Mouse (Mus musculus) liver, adult 2 months (tissue): ENCODE data around the gene Slc5a4a. TPM values are rescaled to one million over a fixed set of nuclear protein-coding genes. Genes with fewer than 3 reads are reported as not detected.
A peak's percentile ranks its signal among the peaks of the same experiment; 100 is the strongest.

Experiments used
- DNase-seq: peaks from one replicate; pipeline ENCODE4 v3.0.0-alpha.2; 2011; ENCODE audit warnings: low read depth, low spot score; ENCODE audit errors: extremely low read depth
- H3K27ac ChIP-seq: fragments of 200-500 bp; replicated peaks from 2 replicates; pipeline ENCODE4 v1.5.1; 2012; ENCODE audit warnings: low read depth, mild to moderate bottlenecking, control low read depth, inconsistent platforms, low read length; ENCODE audit not compliant: insufficient read depth
- H3K27me3 ChIP-seq: fragments of 200-500 bp; 2 replicates; pipeline ENCODE4 v1.6.1; 2012; ENCODE audit warnings: mild to moderate bottlenecking, moderate library complexity, low read length, inconsistent platforms; ENCODE audit not compliant: control insufficient read depth, insufficient read depth
- H3K36me3 ChIP-seq: fragments of 200-500 bp; 2 replicates; pipeline ENCODE4 v1.6.1; 2012; ENCODE audit warnings: low read length, inconsistent platforms; ENCODE audit not compliant: control insufficient read depth, insufficient read depth
- H3K4me1 ChIP-seq: fragments of 200-500 bp; 2 replicates; pipeline ENCODE4 v1.6.1; 2011; ENCODE audit warnings: low read length; ENCODE audit not compliant: control insufficient read depth, insufficient read depth
- H3K4me3 ChIP-seq: fragments of 200-500 bp; 2 replicates; pipeline ENCODE4 v1.5.1; 2011; ENCODE audit warnings: low read depth, mild to moderate bottlenecking, control low read depth, low read length, moderate library complexity; ENCODE audit not compliant: insufficient read depth
- H3K79me2 ChIP-seq: fragments of 200-500 bp; 2 replicates; pipeline ENCODE4 v1.6.1; 2012; ENCODE audit warnings: inconsistent platforms, mild to moderate bottlenecking, low read length, moderate library complexity; ENCODE audit not compliant: control insufficient read depth, insufficient read depth
- H3K9ac ChIP-seq: fragments of 200-500 bp; 2 replicates; pipeline ENCODE4 v1.6.1; 2012; ENCODE audit warnings: low read depth, mild to moderate bottlenecking, control low read depth, inconsistent platforms, low read length
- CTCF ChIP-seq: fragments of 200-500 bp; IDR thresholded peaks from 2 replicates; pipeline ENCODE4 v1.5.1; 2011; ENCODE audit warnings: low read depth, low read length, control low read depth
- POLR2A ChIP-seq: fragments of 200-500 bp; IDR thresholded peaks from 2 replicates; pipeline ENCODE4 v1.6.1; 2011; ENCODE audit warnings: low read length, control low read depth; ENCODE audit not compliant: insufficient read depth; ENCODE audit errors: extremely low read depth
- WGBS: fragments of 180-500 bp; shearing (Covaris S2); methylation state at CpG from one replicate; pipeline ENCODE4 v1.1.7; 2018; 5-methylcytosine and 5-hydroxymethylcytosine counted together
- polyA plus RNA-seq: library from polyadenylated mRNA; depleted of rRNA; stranded (reverse); fragments of >200 nt; gene quantifications from 2 replicates; pipeline ENCODE4 v1.2.3, GENCODE M21; 2012
- total RNA-seq: library from RNA; depleted of rRNA; stranded (reverse); fragments of >200 nt; gene quantifications from 2 replicates; pipeline ENCODE4 v1.2.3, GENCODE M21; 2014

Gene Slc5a4a
- total and polyA plus RNA-seq, 2 experiments: not detected

DNA sequence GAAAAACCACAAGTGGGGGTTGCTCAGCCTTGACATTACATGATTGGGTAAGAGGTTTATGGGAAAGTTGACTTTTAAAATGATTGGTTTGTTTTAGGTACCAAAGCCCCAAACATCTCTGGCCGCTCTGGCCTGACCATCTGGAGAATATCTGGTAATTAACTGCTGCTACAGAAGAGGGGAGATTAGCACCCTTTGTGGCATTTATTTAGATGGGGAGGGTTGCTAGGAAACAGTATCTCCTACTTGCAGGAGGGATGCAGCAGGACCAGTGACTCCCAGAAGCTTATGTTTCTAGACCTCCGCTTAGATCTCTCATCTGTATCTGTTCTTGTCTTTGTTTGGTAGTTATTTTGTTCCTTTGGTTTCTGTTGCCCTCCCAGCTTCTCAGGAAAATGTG, 27.6 kb downstream of the Slc5a4a start:
- DNase-seq: no peak
- WGBS: 64% methylated on average over 2 of the region's 2 CpGs
- no peak overlapping the region for H3K27ac ChIP-seq

DNA sequence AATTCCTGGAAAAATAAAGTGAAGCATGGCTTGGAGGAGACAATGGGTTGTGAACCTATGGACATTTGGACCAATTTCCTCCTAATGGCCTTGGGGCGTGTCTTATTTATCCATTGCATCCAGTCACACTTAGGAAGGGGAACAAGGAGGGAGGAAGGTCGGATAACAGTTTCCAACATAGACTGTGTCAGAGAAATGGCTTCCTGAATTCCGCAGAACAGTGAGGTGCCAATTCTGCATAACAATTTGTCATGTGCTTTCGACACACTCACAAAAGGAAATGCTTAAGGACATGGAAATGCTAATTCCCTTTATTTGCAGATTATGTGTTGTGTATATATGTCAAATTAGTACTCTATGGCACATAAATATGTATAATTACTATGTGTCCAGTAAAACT, 38.0 kb downstream of the Slc5a4a start:
- Histone ChIP-seq H3K27ac (no peak overlapping the region), H3K4me3 (no peak overlapping the region), H3K27me3 (no peaks in the 10 kb centered on the region), H3K79me2 (no peaks in the 10 kb centered on the region), H3K4me1 (no peaks in the 10 kb centered on the region), H3K9ac (no peak overlapping the region), H3K36me3 (no peaks in the 10 kb centered on the region)
- DNase-seq: no peak
- TF ChIP-seq CTCF (no peak), POLR2A (no peak)
- WGBS: 76% methylated on average over 4 of the region's 4 CpGs

More for the DNA sequence above, 27.6 kb downstream of the Slc5a4a start:
- Histone ChIP-seq H3K36me3 (no peaks in the 10 kb centered on the region), H3K4me1 (no peaks in the 10 kb centered on the region), H3K4me3 (no peak overlapping the region), H3K9ac (no peak overlapping the region), H3K27me3 (no peaks in the 10 kb centered on the region; the same call in 1 of the 2 replicates), H3K79me2 (no peaks in the 10 kb centered on the region)
- TF ChIP-seq POLR2A: no peak
- no peak for TF ChIP-seq CTCF

DNA sequence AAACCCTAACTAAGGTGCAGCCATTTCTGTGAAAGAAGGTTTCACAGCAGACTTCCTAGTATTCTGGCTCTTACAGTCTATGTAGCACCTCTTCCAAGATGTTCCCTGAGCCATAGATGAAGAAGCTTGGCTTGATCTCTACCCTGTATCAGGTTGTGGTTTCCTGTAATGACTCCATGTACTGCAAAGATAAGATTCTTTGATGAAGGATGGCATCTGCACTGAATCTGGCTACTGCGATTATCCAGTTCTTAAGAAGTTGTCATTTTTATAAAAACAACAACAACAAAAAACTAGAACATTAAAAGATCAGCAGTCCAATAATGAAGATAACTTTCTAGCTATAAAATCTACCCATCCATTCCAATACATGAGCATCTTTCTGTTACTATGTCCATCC, 40.8 kb downstream of the Slc5a4a start:
- WGBS: 98% methylated on average over 1 of the region's 1 CpGs
- Histone ChIP-seq H3K4me1 (no peaks in the 10 kb centered on the region), H3K79me2 (no peaks in the 10 kb centered on the region), H3K27ac (no peak overlapping the region), H3K9ac (no peak overlapping the region), H3K27me3 (no peaks in the 10 kb centered on the region), H3K4me3 (no peak overlapping the region), H3K36me3 (no peaks in the 10 kb centered on the region)
- TF ChIP-seq CTCF (no peak), POLR2A (no peak)
- no peak for DNase-seq

DNA sequence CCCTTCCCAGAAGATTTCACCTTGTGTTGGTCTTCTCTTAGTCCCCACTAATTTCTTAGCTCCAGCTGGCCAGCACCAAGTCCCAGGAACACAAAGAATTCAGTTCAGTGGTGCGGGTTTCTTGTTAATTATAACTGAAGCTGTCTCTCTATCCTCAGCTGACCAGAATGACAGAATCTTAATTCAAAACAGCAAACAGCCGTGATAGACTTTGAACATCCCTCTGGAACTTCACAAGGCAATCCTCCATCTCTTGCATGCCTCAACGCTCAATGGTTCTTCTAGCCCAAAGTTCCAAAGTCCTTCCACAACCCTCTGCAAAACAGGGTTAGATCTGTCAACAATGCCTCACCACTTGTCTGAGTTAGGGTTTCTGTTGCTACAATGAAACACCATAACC, 54.2 kb downstream of the Slc5a4a start:
- no peak for DNase-seq
- Histone ChIP-seq H3K4me3 (no peak overlapping the region), H3K36me3 (no peaks in the 10 kb centered on the region), H3K27ac (no peak overlapping the region), H3K27me3 (no peaks in the 10 kb centered on the region), H3K4me1 (no peaks in the 10 kb centered on the region), H3K79me2 (no peaks in the 10 kb centered on the region), H3K9ac (no peak overlapping the region)
- no peak for TF ChIP-seq CTCF
- no peak for TF ChIP-seq POLR2A
- 55% methylated on average over 3 of the region's 3 CpGs for WGBS

DNA sequence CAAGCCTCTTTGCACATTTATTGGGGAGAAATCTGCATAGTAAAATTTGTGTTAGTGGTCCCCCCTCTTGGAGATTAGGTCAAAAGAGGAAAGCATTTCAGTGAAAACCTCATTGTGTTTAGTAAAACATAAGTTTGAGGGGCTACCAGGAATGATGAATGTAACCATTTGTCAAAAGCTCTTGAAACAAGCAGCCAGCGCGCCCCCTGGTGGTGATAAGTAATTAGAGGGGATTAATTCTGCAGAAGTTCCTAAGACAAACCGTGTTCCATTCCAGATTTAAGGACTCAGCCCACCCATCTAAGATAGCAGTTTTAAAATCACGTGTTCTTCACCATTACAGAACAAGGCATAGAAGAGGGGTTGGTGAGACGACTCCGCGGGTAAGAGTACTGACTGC, 54.7 kb downstream of the Slc5a4a start:
- no peaks in the 10 kb centered on the region for H3K27me3 ChIP-seq
- H3K27ac ChIP-seq: no peak overlapping the region
- no peaks in the 10 kb centered on the region for H3K4me1 ChIP-seq
- no peaks in the 10 kb centered on the region for H3K79me2 ChIP-seq
- no peaks in the 10 kb centered on the region for H3K36me3 ChIP-seq
- H3K9ac ChIP-seq: no peak overlapping the region
- DNase-seq: peak; percentile 35
- WGBS: 20% methylated on average over 7 of the region's 7 CpGs
- no peak overlapping the region for H3K4me3 ChIP-seq
- TF ChIP-seq CTCF: peak; percentile 50
- TF ChIP-seq POLR2A: no peak

DNA sequence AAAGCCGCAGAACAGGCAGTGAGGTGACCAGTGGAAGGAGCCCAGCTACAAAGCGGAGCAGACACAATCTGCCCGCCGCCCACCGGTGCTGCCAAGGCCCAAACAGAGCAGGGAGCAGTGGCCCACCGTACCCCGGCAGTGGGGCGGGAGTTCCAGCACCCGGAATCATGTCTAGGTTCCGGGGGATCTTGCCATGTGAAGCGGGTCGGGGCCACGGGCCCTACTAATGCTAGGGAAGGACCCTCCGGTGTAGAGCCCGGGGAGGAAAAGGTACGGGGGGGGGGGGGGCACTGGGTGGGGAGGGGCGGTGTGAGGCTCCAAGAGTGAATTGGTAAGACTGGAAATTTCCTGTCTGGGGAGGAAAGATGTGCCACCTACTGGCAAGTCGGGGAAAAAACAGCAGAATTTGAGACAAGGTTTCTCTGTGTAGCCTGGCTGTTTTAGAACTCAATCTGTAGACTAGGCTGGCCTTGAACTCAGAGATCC, 56.6 kb downstream of the Slc5a4a start:
- peak; percentile 4 for DNase-seq
- no peak overlapping the region; the same call in 1 of the 2 replicates for H3K4me3 ChIP-seq
- H3K27ac ChIP-seq: no peak overlapping the region

More for the DNA sequence above, 56.6 kb downstream of the Slc5a4a start:
- Histone ChIP-seq H3K79me2 (no peaks in the 10 kb centered on the region), H3K9ac (no peak overlapping the region), H3K27me3 (no peaks in the 10 kb centered on the region), H3K4me1 (no peaks in the 10 kb centered on the region), H3K36me3 (no peaks in the 10 kb centered on the region)
- WGBS: 30% methylated on average over 18 of the region's 18 CpGs
- TF ChIP-seq CTCF (no peak), POLR2A (no peak)
